Mouse (Mus musculus): ENCODE measurements around the gene Foxn2. TPM values are rescaled to one million over a fixed set of nuclear protein-coding genes. Genes with fewer than 3 reads are reported as not detected.

Gene Foxn2
- total RNA-seq, 2 experiments from 2014 or later, result 11.5 to 14.3 TPM

Other genes with a start within 250 kb of the Foxn2 start
- 1 to 10 TPM; 6.2 TPM for gene Ppp1r21, start 89.4 kb downstream of the Foxn2 start, total RNA-seq (2021)
- gene Ston1, start 157.0 kb downstream of the Foxn2 start, total RNA-seq (2021), result 1 to 10 TPM; 5.1 to 6.2 TPM
- gene Gtf2a1l, start 227.9 kb downstream of the Foxn2 start, total RNA-seq (2021), result not detected